Mouse (Mus musculus) lung, postnatal 0 days (tissue): ENCODE measurements around the gene Olfm2. TPM values are rescaled to one million over a fixed set of nuclear protein-coding genes. Genes with fewer than 3 reads are reported as not detected.
"Not testable (repeated sequence)": the region's sequence is repeated elsewhere in the genome, so short reads cannot be mapped to it uniquely, and the experiment has no call there.

ENCODE experiments used
- ATAC-seq: fragments of 200-750 bp; cut with Nextera tagmentation; 2 replicates; pipeline ENCODE4 v1.8.0; 2017; ENCODE audit warnings: moderate library complexity
- DNase-seq: peaks from one replicate; pipeline ENCODE4 v3.0.0-alpha.2; 2016; ENCODE audit warnings: low spot score
- H3K27ac ChIP-seq: fragments of 300-500 bp; sonication (generic); 2 replicates; pipeline ENCODE4 v1.5.1; 2014; ENCODE audit warnings: antibody characterized with exemption, mild to moderate bottlenecking, low read length, mixed read lengths
- H3K27me3 ChIP-seq: fragments of 300-500 bp; sonication (generic); replicated peaks from 2 replicates; pipeline ENCODE4 v1.6.1; 2014; ENCODE audit warnings: low read length, mixed read lengths; ENCODE audit not compliant: insufficient read depth
- H3K36me3 ChIP-seq: fragments of 300-500 bp; sonication (generic); 2 replicates; pipeline ENCODE4 v1.6.1; 2014; ENCODE audit warnings: low read length, mixed read lengths; ENCODE audit not compliant: insufficient read depth
- H3K4me1 ChIP-seq: fragments of 300-500 bp; sonication (generic); 2 replicates; pipeline ENCODE4 v1.6.1; 2014; ENCODE audit warnings: antibody characterized with exemption, low read depth, low read length, mixed read lengths; ENCODE audit not compliant: insufficient read depth
- H3K4me2 ChIP-seq: fragments of 300-500 bp; sonication (generic); replicated peaks from 2 replicates; pipeline ENCODE4 v1.6.1; 2014; ENCODE audit warnings: low read depth, mild to moderate bottlenecking, low read length, moderate library complexity, mixed read lengths
- H3K4me3 ChIP-seq: fragments of 300-500 bp; sonication (generic); 2 replicates; pipeline ENCODE4 v1.5.1; 2014; ENCODE audit warnings: low read depth, low read length
- H3K9ac ChIP-seq: fragments of 300-500 bp; sonication (generic); replicated peaks from 2 replicates; pipeline ENCODE4 v1.6.1; 2014; ENCODE audit warnings: low read depth, mild to moderate bottlenecking
- H3K9me3 ChIP-seq: fragments of 300-500 bp; sonication (generic); 2 replicates; pipeline ENCODE4 v1.6.1; 2016; ENCODE audit warnings: low read length, mixed read lengths
- CTCF ChIP-seq: IDR thresholded peaks from 2 replicates; pipeline ENCODE4 v1.5.1; 2016; ENCODE audit warnings: antibody characterized with exemption, mild to moderate bottlenecking
- EP300 ChIP-seq: IDR thresholded peaks from 2 replicates; pipeline ENCODE4 v1.6.1; 2016; ENCODE audit warnings: antibody characterized with exemption, mild to moderate bottlenecking, control low read depth
- WGBS: fragments of 180-500 bp; shearing (Covaris S2); extraction: QIAGEN DNeasy Blood & Tissue Kit; methylation state at CpG from one replicate; pipeline ENCODE4 v1.1.7; 2014; 5-methylcytosine and 5-hydroxymethylcytosine counted together
- polyA plus RNA-seq: library from polyadenylated mRNA; unstranded; fragments of >200 nt; fragmentation: Nextera tagmentation; extraction: Ambion mirVana; gene quantifications from 2 replicates; pipeline ENCODE4 v1.2.1, GENCODE M21; 2015

The Olfm2 gene
- polyA plus RNA-seq, 1 experiment from 2014 or later = 0.36 TPM

- 77% methylated on average over 3 of the region's 3 CpGs for WGBS
Observed at GRCm38 (mm10) chr9:20692863-20693262, 53.3 kb downstream of the Olfm2 start.

GRCm38 (mm10) chr9:20690449-20690848 lies 55.7 kb downstream of the Olfm2 start:
- not testable (repeated sequence) for H3K9ac ChIP-seq, H3K27me3 ChIP-seq, H3K4me2 ChIP-seq, H3K27ac ChIP-seq, H3K4me3 ChIP-seq, ATAC-seq, DNase-seq, H3K36me3 ChIP-seq, H3K9me3 ChIP-seq, H3K4me1 ChIP-seq
- WGBS = 76% methylated on average over 2 of the region's 2 CpGs

More at GRCm38 (mm10) chr9:20692863-20693262, 53.3 kb downstream of the Olfm2 start:
- H3K9ac ChIP-seq = no peak overlapping the region
- H3K9me3 ChIP-seq = no peaks in the 10 kb centered on the region
- no peak overlapping the region for H3K4me3 ChIP-seq
- H3K4me1 ChIP-seq = no peaks in the 10 kb centered on the region
- no peak overlapping the region for H3K4me2 ChIP-seq
- DNase-seq (no peak), ATAC-seq (no peak)
- H3K27ac ChIP-seq = no peak overlapping the region
- H3K27me3 ChIP-seq = 0 out of 2 replicates have a peak, but pooled peaks cover 10% of the 10 kb centered on the region
- TF ChIP-seq EP300 (no peak), CTCF (no peak)
- no peaks in the 10 kb centered on the region for H3K36me3 ChIP-seq

- Histone ChIP-seq H3K4me2 (no peak overlapping the region), H3K9ac (no peak overlapping the region), H3K36me3 (no peaks in the 10 kb centered on the region), H3K27ac (no peak overlapping the region), H3K9me3 (no peaks in the 10 kb centered on the region), H3K4me3 (no peak overlapping the region), H3K27me3 (0 out of 2 replicates have a peak, but pooled peaks cover 6% of the 10 kb centered on the region), H3K4me1 (no peaks in the 10 kb centered on the region)
- DNase-seq = no peak
- ATAC-seq = no peak
- 0% methylated on average over 4 of the region's 4 CpGs for WGBS
- TF ChIP-seq CTCF (no peak), EP300 (no peak)
Observed at GRCm38 (mm10) chr9:20689913-20690312, 56.2 kb downstream of the Olfm2 start.

GRCm38 (mm10) chr9:20689403-20689802 lies 56.7 kb downstream of the Olfm2 start:
- no peak overlapping the region for H3K4me3 ChIP-seq
- no peaks in the 10 kb centered on the region for H3K4me1 ChIP-seq
- no peak for DNase-seq
- no peak overlapping the region for H3K9ac ChIP-seq
- no peak overlapping the region for H3K4me2 ChIP-seq
- H3K36me3 ChIP-seq = no peaks in the 10 kb centered on the region
- TF ChIP-seq EP300 (no peak), CTCF (no peak)
- no peak overlapping the region for H3K27ac ChIP-seq
- H3K9me3 ChIP-seq = no peaks in the 10 kb centered on the region
- H3K27me3 ChIP-seq = 0 out of 2 replicates have a peak, but pooled peaks cover 1% of the 10 kb centered on the region
- 40% methylated on average over 1 of the region's 1 CpGs for WGBS
- no peak for ATAC-seq

- ATAC-seq (no peak), DNase-seq (no peak)
- H3K4me1 ChIP-seq = no peaks in the 10 kb centered on the region
- no peaks in the 10 kb centered on the region for H3K36me3 ChIP-seq
- no peaks in the 10 kb centered on the region for H3K9me3 ChIP-seq
- H3K4me2 ChIP-seq = no peak overlapping the region
- no peak overlapping the region for H3K4me3 ChIP-seq
- H3K27ac ChIP-seq = no peak overlapping the region
- 46% methylated on average over 17 of the region's 17 CpGs for WGBS
- TF ChIP-seq CTCF = no peak
- no peak for TF ChIP-seq EP300
- no peaks in the 10 kb centered on the region for H3K27me3 ChIP-seq
- no peak overlapping the region for H3K9ac ChIP-seq
Observed at GRCm38 (mm10) chr9:20685081-20685861, 60.9 kb downstream of the Olfm2 start.

- DNase-seq = no peak
- no peak overlapping the region for H3K4me3 ChIP-seq
- ATAC-seq = no peak
- no peaks in the 10 kb centered on the region for H3K9me3 ChIP-seq
- no peak overlapping the region for H3K9ac ChIP-seq
- H3K36me3 ChIP-seq = no peaks in the 10 kb centered on the region
- H3K27ac ChIP-seq = no peak overlapping the region
- TF ChIP-seq EP300 = no peak
- H3K4me2 ChIP-seq = no peak overlapping the region
- 56% methylated on average over 2 of the region's 2 CpGs for WGBS
- H3K4me1 ChIP-seq = no peaks in the 10 kb centered on the region
- no peaks in the 10 kb centered on the region for H3K27me3 ChIP-seq
Observed at GRCm38 (mm10) chr9:20682389-20682722, 63.8 kb downstream of the Olfm2 start.
